Mouse (Mus musculus) liver (tissue): Measurements from ENCODE around the gene Mrpl46.

Experiments used
- DNase-seq: peaks from one replicate; pipeline ENCODE4 v3.0.0-alpha.2; 2020; ENCODE audit warnings: mixed read lengths

Gene Mrpl46

GRCm38 (mm10) chr7:78782639-78783581 is at the start of gene Mrpl46, which contains the start of gene Mrps11:
Gene Mrpl46, minus strand, starts transcription at chr7:78783531.
Gene Mrps11, plus strand, starts transcription at chr7:78783119.
- peak; percentile 92 for DNase-seq

GRCm38 (mm10) chr7:78827749-78828362 is 44.5 kb upstream of the Mrpl46 start:
- DNase-seq: no peak

GRCm38 (mm10) chr7:78826682-78827385 is 43.5 kb upstream of the Mrpl46 start:
- DNase-seq: no peak

GRCm38 (mm10) chr7:78818336-78818735 is 35.0 kb upstream of the Mrpl46 start:
- DNase-seq: no peak

GRCm38 (mm10) chr7:78814766-78815165 is 31.4 kb upstream of the Mrpl46 start:
- DNase-seq: no peak

GRCm38 (mm10) chr7:78813791-78814190 is 30.5 kb upstream of the Mrpl46 start:
- no peak for DNase-seq

- no peak for DNase-seq
Measured at GRCm38 (mm10) chr7:78807192-78807591, 23.9 kb upstream of the Mrpl46 start.

GRCm38 (mm10) chr7:78803841-78804240 is 20.5 kb upstream of the Mrpl46 start:
- peak; percentile 62 for DNase-seq

- peak; percentile 61 for DNase-seq
Measured at GRCm38 (mm10) chr7:78799730-78800496, 16.6 kb upstream of the Mrpl46 start.

- no peak for DNase-seq
Measured at GRCm38 (mm10) chr7:78797843-78798455, 14.6 kb upstream of the Mrpl46 start.

GRCm38 (mm10) chr7:78796624-78797023 is 13.3 kb upstream of the Mrpl46 start:
- DNase-seq: no peak

GRCm38 (mm10) chr7:78794571-78795092 is 11.3 kb upstream of the Mrpl46 start:
- DNase-seq: no peak

- DNase-seq: no peak
Measured at GRCm38 (mm10) chr7:78793895-78794570, 10.7 kb upstream of the Mrpl46 start.

GRCm38 (mm10) chr7:78791359-78792222 is 8.3 kb upstream of the Mrpl46 start:
- peak; percentile 48 for DNase-seq

- no peak for DNase-seq
Measured at GRCm38 (mm10) chr7:78787793-78788380, 4.6 kb upstream of the Mrpl46 start.

GRCm38 (mm10) chr7:78785906-78786305 is 2.6 kb upstream of the Mrpl46 start:
- no peak for DNase-seq

- DNase-seq: no peak
Measured at GRCm38 (mm10) chr7:78778741-78779140, 4.6 kb downstream of the Mrpl46 start.

- DNase-seq: no peak
Measured at GRCm38 (mm10) chr7:78770936-78771335, 12.4 kb downstream of the Mrpl46 start.

- DNase-seq: no peak
Measured at GRCm38 (mm10) chr7:78769075-78769652, 14.2 kb downstream of the Mrpl46 start.
